Mouse (Mus musculus) urinary bladder, postnatal 14 days (tissue): ENCODE data around the gene Flt4.

Experiments used
- DNase-seq: peaks from one replicate; pipeline ENCODE4 v3.0.0; 2021; ENCODE audit warnings: low spot score

Gene Flt4

GRCm38 (mm10) chr11:49699079-49699478 lies 90.0 kb downstream of the Flt4 start:
- DNase-seq, result no peak

DNA sequence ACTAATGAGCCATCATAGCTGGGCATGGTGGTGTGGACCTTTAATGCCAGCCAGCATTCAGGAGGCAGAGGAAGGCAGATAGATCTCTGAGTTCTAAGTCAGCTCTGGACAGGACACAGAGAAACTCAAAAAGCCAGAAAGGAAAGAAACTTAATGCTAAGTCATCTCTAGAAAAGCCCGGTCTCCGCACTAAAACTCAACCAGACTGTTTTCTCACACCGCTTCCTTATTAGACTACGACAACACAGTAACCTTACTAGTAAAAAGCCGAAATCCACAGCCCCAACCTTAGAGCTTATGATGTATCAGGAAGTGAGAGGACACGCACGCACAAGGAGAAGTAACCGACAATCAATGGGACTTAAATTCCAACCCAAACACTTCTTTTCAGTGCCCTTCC lies 93.0 kb downstream of the Flt4 start:
- DNase-seq, result no peak
